Mouse (Mus musculus) heart, embryonic 15.5 days (tissue): ENCODE data around the gene Ttll9. TPM values are rescaled to one million over a fixed set of nuclear protein-coding genes. Genes with fewer than 3 reads are reported as not detected.

Source experiments
- ATAC-seq: fragments of 200-750 bp; cut with Nextera tagmentation; replicated peaks from 2 replicates; pipeline ENCODE4 v1.8.0; 2017; ENCODE audit warnings: low read depth, moderate TSS enrichment; ENCODE audit not compliant: insufficient number of reproducible peaks, insufficient read depth, low FRiP score
- H3K27ac ChIP-seq: fragments of 300-500 bp; sonication (generic); 2 replicates; pipeline ENCODE4 v1.5.1; 2015; ENCODE audit warnings: mild to moderate bottlenecking, inconsistent platforms
- H3K27me3 ChIP-seq: fragments of 300-500 bp; sonication (generic); 2 replicates; pipeline ENCODE4 v1.6.1; 2015; ENCODE audit warnings: inconsistent platforms
- H3K36me3 ChIP-seq: fragments of 300-500 bp; sonication (generic); 2 replicates; pipeline ENCODE4 v1.6.1; 2015; ENCODE audit warnings: mild to moderate bottlenecking, inconsistent platforms
- H3K4me1 ChIP-seq: fragments of 300-500 bp; sonication (generic); replicated peaks from 2 replicates; pipeline ENCODE4 v1.6.1; 2015; ENCODE audit warnings: inconsistent platforms
- H3K4me2 ChIP-seq: fragments of 300-500 bp; sonication (generic); 2 replicates; pipeline ENCODE4 v1.6.1; 2015; ENCODE audit warnings: inconsistent platforms, mild to moderate bottlenecking, moderate library complexity
- H3K4me3 ChIP-seq: fragments of 300-500 bp; sonication (generic); 2 replicates; pipeline ENCODE4 v1.5.1; 2015; ENCODE audit warnings: mild to moderate bottlenecking, inconsistent platforms
- H3K9ac ChIP-seq: fragments of 300-500 bp; sonication (generic); 2 replicates; pipeline ENCODE4 v1.6.1; 2015; ENCODE audit warnings: mild to moderate bottlenecking, inconsistent platforms
- H3K9me3 ChIP-seq: fragments of 300-500 bp; sonication (generic); replicated peaks from 2 replicates; pipeline ENCODE4 v1.6.1; 2016; ENCODE audit warnings: inconsistent platforms
- WGBS: fragments of 180-500 bp; shearing (Covaris S2); methylation state at CpG from one replicate; pipeline ENCODE4 v1.1.7; 2015; ENCODE audit warnings: mixed read lengths; 5-methylcytosine and 5-hydroxymethylcytosine counted together
- polyA plus RNA-seq: library from polyadenylated mRNA; unstranded; fragments of >200 nt; fragmentation: Nextera tagmentation; extraction: Ambion mirVana; gene quantifications from 2 replicates; pipeline ENCODE4 v1.2.1, GENCODE M21; 2015

The Ttll9 gene
- polyA plus RNA-seq, 1 experiment from 2014 or later: 0.26 TPM

DNA sequence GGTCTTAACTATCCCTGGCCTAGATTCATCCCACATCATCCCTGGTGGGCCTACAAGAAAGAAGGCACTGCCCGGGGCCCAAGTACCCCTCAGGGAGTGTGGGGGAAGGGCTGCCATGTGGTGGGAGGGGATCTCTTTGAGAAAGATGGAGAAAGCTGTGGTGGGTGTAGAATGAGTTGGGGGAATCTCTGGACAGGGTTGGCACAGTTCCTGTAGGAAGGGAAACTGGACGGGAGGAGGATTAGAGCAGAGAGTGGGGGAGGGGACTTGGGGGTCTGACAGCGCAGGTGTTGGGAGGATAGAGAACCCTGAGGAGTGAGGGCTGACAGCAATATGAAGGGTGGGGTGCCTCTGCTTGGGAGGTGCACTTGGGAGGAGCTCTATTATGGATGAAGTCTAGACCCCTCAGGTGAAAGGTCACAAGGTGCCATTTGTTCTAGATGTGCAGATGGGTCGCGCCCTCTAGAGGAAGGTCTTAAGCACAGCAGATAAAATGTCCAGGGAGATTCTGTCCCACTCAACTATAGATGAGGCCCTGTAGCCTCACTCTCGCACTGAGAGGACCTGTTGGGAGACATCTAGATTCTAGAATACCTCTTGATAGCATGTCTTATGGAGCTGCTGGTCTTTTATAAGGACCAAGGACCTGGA, 93.1 kb downstream of the Ttll9 start:
- Histone ChIP-seq H3K27ac (no peak overlapping the region), H3K4me2 (no peak overlapping the region), H3K9ac (no peak overlapping the region), H3K36me3 (no peaks in the 10 kb centered on the region), H3K9me3 (no peaks in the 10 kb centered on the region), H3K27me3 (peaks cover 60% of the 10 kb centered on the region), H3K4me1 (no peaks in the 10 kb centered on the region), H3K4me3 (no peak overlapping the region)
- WGBS: 52% methylated on average over 6 of the region's 6 CpGs
- ATAC-seq: no peak

Other genes starting within 250 kb of the Ttll9 start
- gene Id1, start 226.2 kb upstream of the Ttll9 start, polyA plus RNA-seq: 61.9 and 63.1 TPM in 2 replicates
- 20.8 and 24.2 TPM in 2 replicates for gene Cox4i2, start 208.3 kb upstream of the Ttll9 start, polyA plus RNA-seq
- 69.5 and 80.7 TPM in 2 replicates for gene Bcl2l1, start 130.8 kb upstream of the Ttll9 start, polyA plus RNA-seq
- 47.3 and 49.9 TPM in 2 replicates for gene Tpx2, start 114.5 kb upstream of the Ttll9 start, polyA plus RNA-seq
- gene Mylk2, start 51.1 kb upstream of the Ttll9 start, polyA plus RNA-seq: 0.11 and 0.15 TPM in 2 replicates
- gene Foxs1, start 29.3 kb upstream of the Ttll9 start, polyA plus RNA-seq: 6.6 and 8.3 TPM in 2 replicates
- gene Dusp15, start 10.8 kb upstream of the Ttll9 start, polyA plus RNA-seq: 0.09 and 0.28 TPM in 2 replicates
- 110 and 126 TPM in 2 replicates for gene Pdrg1, start 52.9 kb downstream of the Ttll9 start, polyA plus RNA-seq
- gene Xkr7, start 69.4 kb downstream of the Ttll9 start, polyA plus RNA-seq: not detected in 2 replicates
- 4.6 and 5.4 TPM in 2 replicates for gene Ccm2l, start 103.5 kb downstream of the Ttll9 start, polyA plus RNA-seq
- gene Hck, start 146.0 kb downstream of the Ttll9 start, polyA plus RNA-seq: 1.9 and 3.9 TPM in 2 replicates
- 54.6 and 62.4 TPM in 2 replicates for gene Tm9sf4, start 198.8 kb downstream of the Ttll9 start, polyA plus RNA-seq